Mouse (Mus musculus): ENCODE results near the gene Ptpn11.

Ptpn11 gene

DNA sequence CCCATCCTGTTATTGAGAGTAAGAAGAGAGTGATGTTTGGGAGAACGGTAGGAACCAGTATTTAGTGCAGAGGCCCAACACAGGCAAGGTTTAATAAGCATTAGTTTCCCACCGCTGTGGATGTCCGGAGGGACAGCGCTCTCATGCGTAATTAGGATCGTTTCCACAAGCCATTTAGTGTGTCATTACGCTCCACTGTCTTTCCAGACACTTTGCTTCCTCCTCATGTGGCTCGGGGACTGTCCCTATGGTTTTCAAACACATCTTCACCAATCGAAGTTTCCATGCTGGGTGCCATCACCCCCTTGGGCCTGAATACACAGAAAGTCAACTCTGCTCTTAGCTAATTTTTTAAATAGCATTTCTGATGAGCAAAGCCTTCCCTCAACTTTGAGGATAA is 7.9 kb downstream of the Ptpn11 start:
- DNase-seq (ENCODE audit: low read depth, low spot score): no peak

DNA sequence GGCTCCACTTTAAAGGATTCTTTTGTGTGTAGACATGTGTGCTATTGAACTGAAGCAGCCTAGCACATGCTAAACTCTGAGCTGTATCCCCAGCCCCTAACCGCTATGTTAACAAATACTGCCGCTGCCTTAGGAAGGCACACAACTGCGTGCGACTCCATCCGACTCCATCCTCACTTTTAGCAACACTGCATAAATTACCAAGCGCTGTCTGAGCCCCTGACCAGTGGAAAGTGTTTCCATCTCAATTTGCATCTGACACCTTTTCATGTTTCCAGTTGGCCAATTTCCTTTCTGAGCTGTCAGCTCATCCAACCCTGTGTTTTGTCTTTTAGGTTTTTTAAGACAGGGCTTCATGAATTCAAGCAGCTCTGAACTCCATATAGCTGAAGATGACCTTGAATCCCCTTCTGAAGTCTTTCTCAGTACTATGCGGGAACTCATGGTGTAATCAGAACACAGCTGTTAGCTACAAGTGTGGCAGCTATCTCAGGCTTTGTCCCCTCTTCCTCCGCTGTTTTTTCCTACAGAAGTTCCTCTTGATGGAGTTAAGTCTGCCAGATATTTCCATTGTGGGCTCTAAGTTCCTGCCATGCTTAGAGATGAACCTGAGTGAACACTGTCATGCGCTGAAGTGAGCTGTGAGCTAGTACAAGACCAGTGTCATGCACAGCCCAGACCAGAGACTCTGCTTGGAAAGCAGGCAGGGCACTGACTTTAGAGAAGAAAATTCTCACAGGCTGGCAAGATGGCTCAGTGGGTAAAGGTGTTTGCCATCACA is 11.9 kb downstream of the Ptpn11 start:
- no peak for DNase-seq (ENCODE audit: low read depth, low spot score)

- DNase-seq (ENCODE audit: low read depth, low spot score): no peak
Observed at GRCm38 (mm10) chr5:121172835-121173234, 18.4 kb downstream of the Ptpn11 start.

GRCm38 (mm10) chr5:121169588-121169987 is 21.6 kb downstream of the Ptpn11 start:
- no peak for DNase-seq (ENCODE audit: low read depth, low spot score)

GRCm38 (mm10) chr5:121166884-121167283 is 24.3 kb downstream of the Ptpn11 start:
- DNase-seq (ENCODE audit: low read depth, low spot score): no peak

GRCm38 (mm10) chr5:121162923-121163322 is 28.3 kb downstream of the Ptpn11 start:
- no peak for DNase-seq (ENCODE audit: low read depth, low spot score)

DNA sequence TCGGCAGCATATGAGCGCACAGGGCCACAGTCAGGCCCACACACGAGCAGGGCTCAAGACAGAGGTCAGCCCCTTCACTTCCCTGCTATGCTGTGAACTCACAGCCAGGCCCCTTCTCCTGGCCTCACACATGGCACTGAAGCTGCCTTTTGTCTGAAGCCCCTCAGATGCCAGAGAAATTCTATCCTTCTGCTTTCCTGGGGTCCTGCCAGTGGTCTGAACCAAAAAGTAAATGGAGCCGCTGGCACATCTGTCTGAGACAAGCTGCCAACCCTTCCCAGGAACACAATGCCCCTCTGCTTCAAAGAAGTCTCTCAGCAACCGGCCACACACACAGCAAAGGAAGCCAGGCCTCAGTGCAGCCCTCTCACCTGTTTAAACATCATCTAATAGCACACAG is 28.9 kb downstream of the Ptpn11 start:
- DNase-seq (ENCODE audit: low read depth, low spot score): no peak

DNA sequence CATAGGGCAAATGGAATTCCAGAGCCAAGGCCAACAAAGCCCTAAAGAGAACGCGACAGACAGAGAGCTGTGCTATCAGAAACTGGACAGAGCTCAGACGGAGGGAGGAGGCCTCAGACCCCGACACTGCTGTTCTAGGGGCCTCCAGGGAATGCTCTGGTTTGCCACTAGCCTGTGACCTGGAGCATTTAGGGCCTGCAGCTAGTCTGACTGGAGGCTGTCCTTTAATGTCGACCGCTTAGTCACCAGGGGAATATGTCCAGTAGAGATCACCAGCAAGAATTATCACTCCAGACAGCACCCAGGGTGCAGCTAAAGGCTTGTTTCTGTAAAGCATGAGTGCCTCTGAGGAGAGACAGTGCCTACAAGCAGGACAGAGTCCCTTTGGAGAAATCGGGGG is 32.2 kb downstream of the Ptpn11 start:
- DNase-seq (ENCODE audit: low read depth, low spot score): no peak

GRCm38 (mm10) chr5:121157489-121157888 is 33.7 kb downstream of the Ptpn11 start:
- no peak for DNase-seq (ENCODE audit: low read depth, low spot score)

GRCm38 (mm10) chr5:121157017-121157416 is 34.2 kb downstream of the Ptpn11 start:
- DNase-seq (ENCODE audit: low read depth, low spot score): no peak

- DNase-seq (ENCODE audit: low read depth, low spot score): no peak
Observed at GRCm38 (mm10) chr5:121156121-121156520, 35.1 kb downstream of the Ptpn11 start.

DNA sequence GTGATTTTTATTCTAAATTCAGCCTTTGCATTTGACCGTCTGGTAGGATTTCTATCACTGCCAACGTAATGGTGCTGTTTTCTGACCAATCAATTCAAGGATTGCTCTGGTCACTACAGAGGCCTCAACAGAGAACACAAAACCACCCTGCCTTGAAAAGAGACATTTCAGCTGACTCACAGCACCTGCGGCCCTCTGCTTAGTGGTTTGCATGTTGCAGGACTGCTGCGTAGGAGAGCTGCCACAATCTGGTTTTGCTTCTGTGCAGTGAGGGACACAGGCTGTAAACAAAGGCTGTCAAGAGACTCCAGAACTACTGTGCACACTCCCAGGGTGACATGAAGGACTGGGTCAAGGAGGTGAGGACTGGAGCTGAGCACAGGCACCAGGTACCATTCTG is 40.5 kb downstream of the Ptpn11 start:
- DNase-seq (ENCODE audit: low read depth, low spot score): no peak

GRCm38 (mm10) chr5:121149246-121149645 is 42.0 kb downstream of the Ptpn11 start:
- DNase-seq (ENCODE audit: low read depth, low spot score): no peak

DNA sequence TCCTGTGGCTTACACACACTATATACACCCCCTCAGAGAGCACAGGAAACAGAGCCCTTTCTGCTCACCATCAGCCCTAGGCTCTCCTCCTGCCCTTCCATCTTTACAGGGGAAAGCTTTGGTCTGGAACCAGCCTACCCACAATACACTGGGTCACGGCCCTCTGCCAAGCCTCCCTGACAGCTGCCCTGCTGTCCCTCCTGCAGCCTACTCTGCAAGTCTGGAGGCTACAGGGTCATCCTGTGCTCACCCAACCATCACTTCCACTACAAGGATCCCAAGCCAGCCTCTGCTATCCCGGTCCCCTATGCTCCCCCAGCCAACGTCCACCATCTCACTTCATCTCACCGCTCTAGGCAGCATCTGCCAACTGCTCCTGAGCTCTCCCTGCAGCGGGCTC is 44.9 kb downstream of the Ptpn11 start:
- no peak for DNase-seq (ENCODE audit: low read depth, low spot score)

- DNase-seq (ENCODE audit: low read depth, low spot score): no peak
Observed at GRCm38 (mm10) chr5:121145609-121146008, 45.6 kb downstream of the Ptpn11 start.

DNA sequence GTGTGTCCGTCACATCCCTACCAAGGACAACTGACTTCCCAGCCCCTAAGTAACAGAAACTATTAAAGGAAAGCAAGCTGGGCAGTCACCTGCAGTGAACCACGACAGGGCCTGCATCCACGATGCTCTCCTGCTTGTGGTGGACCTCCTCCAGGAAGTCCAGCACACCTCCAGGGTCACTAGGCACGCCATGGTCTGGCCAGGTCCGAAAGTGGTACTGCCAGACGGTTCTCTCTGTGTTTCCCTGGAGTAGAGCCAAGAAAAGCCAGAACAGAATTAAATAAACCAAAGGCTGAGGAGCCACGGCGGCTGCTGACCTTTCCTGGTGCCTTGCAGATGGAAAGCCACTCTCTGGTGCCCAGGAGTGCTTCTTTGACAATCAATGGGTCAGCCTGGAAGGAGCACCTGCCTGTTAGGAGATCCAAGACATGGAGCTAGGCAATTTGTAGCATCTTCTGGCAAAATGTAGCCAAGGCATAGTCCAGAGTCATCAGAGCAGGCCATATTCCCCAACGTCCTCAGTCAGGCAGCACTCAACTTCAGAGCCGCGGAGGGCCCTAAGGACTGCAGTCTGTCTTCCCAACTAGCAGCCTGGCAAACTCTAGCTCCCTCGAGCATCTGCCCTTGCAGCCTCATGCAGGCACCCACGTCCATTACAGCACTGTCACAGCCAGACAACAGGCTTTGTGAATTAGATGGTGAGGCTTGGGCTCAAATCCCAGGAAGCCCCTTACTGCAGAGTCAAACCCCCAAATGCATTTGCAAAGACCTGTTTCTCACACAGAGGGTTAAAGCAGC is 46.6 kb downstream of the Ptpn11 start:
- DNase-seq (ENCODE audit: low read depth, low spot score): no peak

DNA sequence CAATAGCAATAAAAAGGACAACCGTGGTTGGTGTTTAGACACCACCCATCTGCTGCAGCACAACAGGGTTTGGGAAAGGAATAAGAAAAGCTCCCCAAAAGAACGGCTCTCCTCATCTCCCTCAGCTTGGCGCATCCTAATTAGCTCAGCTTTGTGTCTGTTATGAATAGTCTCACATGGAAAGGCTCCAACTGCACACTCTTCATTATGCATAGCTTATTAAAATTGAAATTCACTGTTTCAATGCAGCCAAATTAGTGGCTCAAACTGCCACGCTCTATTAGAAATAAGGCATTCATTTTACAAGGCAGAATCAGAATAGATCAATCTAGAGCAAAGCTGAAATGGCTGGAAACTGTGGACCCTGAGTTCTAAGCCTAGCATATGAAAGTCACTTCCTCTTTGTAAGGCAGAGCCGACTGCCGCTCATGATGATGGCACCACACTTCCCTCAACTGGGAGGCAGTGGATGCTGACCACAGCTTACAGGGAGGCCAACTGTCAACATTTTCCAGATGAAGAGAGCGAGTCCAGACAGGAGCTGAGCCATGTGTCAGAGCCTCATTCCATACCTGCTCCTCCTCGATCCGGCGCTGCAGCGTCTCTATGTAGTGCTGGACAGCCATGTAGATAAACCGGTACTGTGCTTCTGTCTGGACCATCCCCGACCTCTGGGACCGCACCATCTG is 48.6 kb downstream of the Ptpn11 start:
- no peak for DNase-seq (ENCODE audit: low read depth, low spot score)

- DNase-seq (ENCODE audit: low read depth, low spot score): no peak
Observed at GRCm38 (mm10) chr5:121140276-121140675, 50.9 kb downstream of the Ptpn11 start.

DNA sequence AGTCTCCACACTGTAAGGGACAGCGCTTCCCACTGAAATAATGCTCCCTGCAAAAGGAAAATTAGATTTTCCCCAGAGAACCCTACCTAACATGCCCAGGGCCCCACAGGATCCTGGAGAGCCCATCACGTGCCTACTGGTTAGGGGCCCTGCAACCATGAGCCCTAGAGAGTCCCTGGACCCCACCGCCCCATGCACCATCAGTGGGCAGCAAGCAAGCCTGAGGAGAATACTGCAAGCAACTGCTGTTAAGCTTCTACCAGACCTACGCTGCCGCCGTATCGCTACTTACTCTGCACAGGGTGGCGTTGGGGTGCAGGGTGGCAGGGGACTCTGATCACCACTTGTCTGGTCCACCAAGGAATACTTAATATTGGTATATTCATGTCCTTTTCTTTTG is 54.1 kb downstream of the Ptpn11 start:
- DNase-seq (ENCODE audit: low read depth, low spot score): no peak

DNA sequence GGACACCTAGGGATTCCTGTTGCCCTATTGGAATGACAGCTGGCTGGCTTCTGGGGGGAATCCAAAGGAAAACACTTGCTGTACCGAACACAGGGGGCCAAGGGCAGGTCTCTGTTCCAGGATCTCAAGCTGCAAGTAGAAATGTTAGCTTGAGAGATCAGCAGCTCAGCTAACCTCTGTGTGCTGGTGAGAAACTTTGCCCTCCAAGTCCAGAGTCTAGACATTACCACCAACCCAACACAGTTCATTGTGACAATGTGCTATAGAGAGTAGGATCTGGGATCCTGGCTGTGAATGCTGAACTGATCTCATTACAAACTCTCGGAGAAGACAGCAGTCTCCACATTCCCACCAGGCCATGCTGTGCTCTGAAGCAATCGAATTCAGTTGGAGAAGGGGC is 59.4 kb downstream of the Ptpn11 start:
- no peak for DNase-seq (ENCODE audit: low read depth, low spot score)

GRCm38 (mm10) chr5:121129254-121129653 is 61.9 kb downstream of the Ptpn11 start:
- no peak for DNase-seq (ENCODE audit: low read depth, low spot score)

- no peak for DNase-seq (ENCODE audit: low read depth, low spot score)
Observed at GRCm38 (mm10) chr5:121126051-121126450, 65.1 kb downstream of the Ptpn11 start.

Data from retina, postnatal 7 days (tissue).